Mouse (Mus musculus): ENCODE results near the gene Mum1. TPM values are rescaled to one million over a fixed set of nuclear protein-coding genes. Genes with fewer than 3 reads are reported as not detected.
"Not testable (repeated sequence)": the region's sequence is repeated elsewhere in the genome, so short reads cannot be mapped to it uniquely, and the experiment has no call there.

Gene Mum1
- polyA plus RNA-seq, 1 experiment from 2014 or later, result 128 TPM

DNA sequence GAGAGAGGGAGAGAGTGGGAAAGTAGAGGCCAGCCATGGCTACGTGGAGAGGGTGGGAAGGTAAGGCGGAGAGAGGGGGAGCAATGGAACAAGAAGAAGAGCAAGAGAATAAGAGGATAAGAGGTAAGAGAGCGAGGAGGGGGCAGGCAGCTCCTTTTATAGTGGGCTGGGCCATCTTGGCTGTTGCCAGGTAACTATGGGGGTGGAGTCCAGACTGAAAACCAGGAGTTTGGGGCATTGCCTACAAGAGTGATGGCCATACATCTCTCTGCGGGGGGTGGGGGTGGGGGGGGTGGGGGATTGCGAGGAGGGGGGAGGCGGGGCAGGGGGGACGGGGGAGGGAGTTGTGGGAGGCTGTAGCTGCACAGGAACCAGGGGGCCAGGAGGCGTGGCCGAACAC, 5.6 kb upstream of the Mum1 start:
- WGBS, result 33% methylated on average over 7 of the region's 9 CpGs
- DNase-seq (ENCODE audit: low spot score), result no peak
- no peak overlapping the region for H3K4me3 ChIP-seq
- H3K9me3 ChIP-seq (replicated peaks), result no peaks in the 10 kb centered on the region
- H3K27me3 ChIP-seq (ENCODE audit: low read depth, poor library complexity, severe bottlenecking), result peaks cover 7% of the 10 kb centered on the region; the same call in 1 of the 2 replicates
- H3K36me3 ChIP-seq, result no peaks in the 10 kb centered on the region
- peak overlapping the region; percentile 25; the same call in 1 of the 2 replicates for H3K27ac ChIP-seq
- H3K4me1 ChIP-seq, result peaks cover 26% of the 10 kb centered on the region

DNA sequence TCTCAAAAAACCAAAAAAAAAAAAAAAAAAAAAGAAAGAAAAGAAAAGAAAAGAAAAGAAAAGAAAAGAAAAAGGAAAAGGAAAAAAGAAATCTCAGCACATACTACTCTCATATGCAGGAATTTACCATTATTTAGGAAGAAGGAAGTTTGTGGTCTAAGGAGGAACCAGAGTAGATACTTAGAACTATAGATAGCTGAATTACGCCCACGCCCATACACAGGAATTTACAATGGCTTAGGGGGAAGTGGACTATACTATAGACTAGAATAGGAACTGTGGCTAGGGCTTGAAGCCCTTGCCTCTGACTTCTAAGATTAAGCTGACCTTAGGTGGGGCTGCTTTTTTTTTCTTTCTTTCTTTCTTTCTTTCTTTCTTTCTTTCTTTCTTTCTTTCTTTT, 3.1 kb upstream of the Mum1 start:
- H3K4me1 ChIP-seq, result peaks cover 44% of the 10 kb centered on the region
- not testable (repeated sequence) for H3K9me3 ChIP-seq (replicated peaks)
- WGBS, result 99% methylated on average over 2 of the region's 2 CpGs

DNA sequence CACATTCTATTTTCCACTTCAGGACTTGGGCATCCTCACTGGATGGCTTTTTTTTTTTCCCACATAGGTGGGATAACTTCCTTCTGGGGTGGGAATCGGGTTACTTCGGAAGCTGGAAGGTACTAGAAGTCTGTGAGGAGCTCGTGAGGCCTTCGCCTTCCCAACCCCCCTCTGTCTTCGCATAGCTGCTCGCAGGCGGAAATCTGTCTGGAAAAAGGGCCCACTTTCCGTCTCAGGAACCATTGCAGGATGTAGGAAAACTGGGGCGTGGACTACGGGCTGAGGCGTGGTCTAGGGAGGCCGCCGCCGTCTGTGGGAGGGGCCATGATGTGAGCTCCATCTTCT, 191 bp upstream of the Mum1 start:
- Histone ChIP-seq H3K36me3 (peaks cover 34% of the 10 kb centered on the region), H3K4me3 (peak overlapping the region; percentile 89)
- under 1% methylated on average over 14 of the region's 14 CpGs for WGBS

More for the DNA sequence above, 3.1 kb upstream of the Mum1 start:
- H3K36me3 ChIP-seq; H3K27ac ChIP-seq; H3K27me3 ChIP-seq (ENCODE audit: low read depth, poor library complexity, severe bottlenecking); H3K4me3 ChIP-seq; DNase-seq (ENCODE audit: low spot score): not testable (repeated sequence)

DNA sequence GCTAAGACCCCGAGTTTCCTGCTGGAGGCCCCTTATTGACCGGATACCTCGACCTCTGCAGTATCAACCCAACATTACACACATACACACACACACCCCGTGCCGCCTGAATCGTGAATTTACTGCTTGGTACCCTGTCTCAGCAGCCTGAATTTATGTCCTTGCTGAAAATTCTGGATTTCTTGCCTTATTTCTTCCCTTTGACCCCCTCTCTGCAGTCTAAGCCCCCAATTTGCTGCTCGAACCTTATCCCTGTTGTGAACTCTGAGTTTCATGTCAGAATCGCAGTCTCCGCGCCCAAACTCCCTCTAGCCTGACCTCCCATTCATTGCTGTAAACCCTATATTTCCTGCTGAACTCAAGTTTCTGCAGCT, 919 bp downstream of the Mum1 start:
- H3K27ac ChIP-seq, result peak overlapping the region; percentile 98
- no peak for DNase-seq (ENCODE audit: low spot score)
- H3K36me3 ChIP-seq, result peaks cover 44% of the 10 kb centered on the region
- no peaks in the 10 kb centered on the region for H3K9me3 ChIP-seq (replicated peaks)
- H3K27me3 ChIP-seq (ENCODE audit: low read depth, poor library complexity, severe bottlenecking), result no peaks in the 10 kb centered on the region
- peaks cover 57% of the 10 kb centered on the region for H3K4me1 ChIP-seq
- WGBS, result 17% methylated on average over 10 of the region's 10 CpGs
- peak overlapping the region; percentile 89 for H3K4me3 ChIP-seq

More for the DNA sequence above, 191 bp upstream of the Mum1 start:
- Histone ChIP-seq H3K27ac (peak overlapping the region; percentile 98), H3K27me3 (ENCODE audit: low read depth, poor library complexity, severe bottlenecking) (no peaks in the 10 kb centered on the region), H3K4me1 (peaks cover 56% of the 10 kb centered on the region), H3K9me3 (replicated peaks) (no peaks in the 10 kb centered on the region)
- no peak for DNase-seq (ENCODE audit: low spot score)

DNA sequence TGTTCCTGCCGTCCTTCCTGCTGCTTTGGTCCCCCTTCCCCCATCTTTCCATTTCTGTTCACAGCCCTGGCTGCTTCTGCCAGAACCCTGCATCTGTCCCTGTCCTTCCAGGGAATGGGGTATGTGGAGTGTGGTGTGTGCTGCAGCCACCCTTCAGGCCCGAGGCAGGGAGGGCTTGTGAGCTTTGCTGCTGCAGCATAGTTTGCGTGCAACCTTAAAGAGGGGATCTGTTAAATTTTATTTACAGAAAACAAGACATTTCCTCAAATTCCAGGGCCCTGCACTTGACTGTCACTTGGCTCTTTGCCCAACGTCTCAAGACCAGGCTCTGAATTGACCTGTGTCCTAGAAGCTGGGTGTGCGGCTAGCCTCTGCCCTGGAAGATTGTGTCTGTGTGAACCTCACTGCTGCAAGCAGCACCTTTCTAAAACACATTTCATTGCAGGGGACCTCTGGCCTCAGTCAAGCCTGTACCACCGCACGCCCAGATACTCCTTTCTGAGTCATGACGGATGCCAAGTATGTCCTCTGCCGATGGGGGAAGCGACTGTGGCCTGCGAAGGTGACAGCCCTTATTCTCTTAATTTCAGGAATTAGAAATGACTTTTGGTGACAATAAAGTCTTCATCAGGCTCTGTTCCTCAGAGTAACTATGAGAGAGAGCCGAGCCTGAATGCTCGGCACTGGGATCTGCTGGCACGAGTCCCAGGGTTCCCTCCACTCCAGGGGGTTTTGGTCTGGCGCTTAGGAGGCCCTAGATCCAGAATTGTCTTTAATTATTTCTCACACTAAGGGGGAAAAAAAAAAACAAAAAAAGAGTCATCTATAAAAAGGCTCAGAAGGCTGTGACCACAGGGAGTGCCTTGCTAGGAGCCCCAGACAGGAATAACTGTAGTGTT, 1.9 kb downstream of the Mum1 start:
- Histone ChIP-seq H3K4me3 (peak overlapping the region; percentile 89), H3K9me3 (replicated peaks) (no peaks in the 10 kb centered on the region), H3K36me3 (peaks cover 54% of the 10 kb centered on the region), H3K27ac (peak overlapping the region; percentile 98), H3K27me3 (ENCODE audit: low read depth, poor library complexity, severe bottlenecking) (no peaks in the 10 kb centered on the region), H3K4me1 (peaks cover 67% of the 10 kb centered on the region)
- WGBS, result 81% methylated on average over 15 of the region's 15 CpGs
- no peak for DNase-seq (ENCODE audit: low spot score)

DNA sequence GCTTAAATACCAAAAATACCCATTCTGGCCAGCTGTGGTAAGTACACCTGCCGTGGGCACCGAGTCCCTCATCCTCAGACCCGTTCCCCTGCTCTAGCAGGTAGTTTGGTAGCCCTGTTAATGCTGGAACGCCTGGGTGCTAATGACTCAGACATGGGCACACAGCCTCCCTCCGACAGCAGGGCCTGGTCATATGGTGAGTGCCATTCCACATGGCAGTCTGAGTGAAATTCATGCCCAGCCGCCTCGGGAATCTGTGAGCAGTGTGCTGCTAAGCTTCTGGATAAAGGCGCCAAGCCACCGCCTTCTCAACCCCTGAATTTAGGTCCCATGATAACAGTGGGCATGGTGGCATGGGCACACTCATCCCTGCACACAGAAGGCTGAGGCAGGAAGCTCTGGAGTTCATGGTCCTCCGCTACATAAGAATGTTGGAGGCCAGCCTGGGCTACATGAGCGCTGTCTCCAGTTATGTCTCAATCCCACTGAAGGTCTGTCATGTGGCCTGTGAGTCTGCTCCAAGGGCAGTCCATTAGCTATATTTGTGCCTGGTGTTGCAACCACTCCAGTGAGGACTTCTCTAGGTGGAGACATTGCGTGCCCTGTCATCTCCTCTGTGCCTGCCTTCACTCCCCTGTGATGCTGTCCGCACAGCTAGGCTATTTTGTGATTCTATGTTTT, 10.1 kb downstream of the Mum1 start:
- 95% methylated on average over 13 of the region's 13 CpGs for WGBS
- Histone ChIP-seq H3K36me3 (peaks cover 100% of the 10 kb centered on the region), H3K27ac (no peak overlapping the region), H3K4me3 (no peak overlapping the region), H3K9me3 (replicated peaks) (no peaks in the 10 kb centered on the region), H3K4me1 (peaks cover 22% of the 10 kb centered on the region), H3K27me3 (ENCODE audit: low read depth, poor library complexity, severe bottlenecking) (no peaks in the 10 kb centered on the region)
- no peak for DNase-seq (ENCODE audit: low spot score)

DNA sequence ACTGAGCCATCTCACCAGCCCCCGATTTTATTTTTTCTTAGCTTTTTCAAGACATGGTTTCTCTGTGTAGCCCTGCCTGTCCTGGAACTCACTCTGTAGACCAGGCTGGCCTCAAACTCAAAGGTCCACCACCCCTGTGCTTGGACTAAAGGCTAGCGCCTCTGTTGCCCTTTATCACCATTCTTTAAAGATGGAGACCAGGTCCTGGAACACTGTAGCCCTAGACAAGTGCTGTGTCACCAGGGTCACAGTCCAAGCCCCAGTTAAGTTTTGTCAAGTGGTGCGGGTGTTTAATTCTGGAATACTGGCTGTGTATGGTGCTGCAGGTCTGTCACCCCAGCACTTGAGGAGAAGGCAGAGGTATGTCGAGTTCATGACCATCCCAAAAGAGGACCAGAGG, 10.8 kb downstream of the Mum1 start:
- Histone ChIP-seq H3K27me3 (ENCODE audit: low read depth, poor library complexity, severe bottlenecking) (no peaks in the 10 kb centered on the region), H3K4me1 (peaks cover 17% of the 10 kb centered on the region), H3K9me3 (replicated peaks) (no peaks in the 10 kb centered on the region), H3K4me3 (no peak overlapping the region), H3K36me3 (peaks cover 100% of the 10 kb centered on the region), H3K27ac (no peak overlapping the region)
- DNase-seq (ENCODE audit: low spot score), result no peak
- WGBS, result 91% methylated on average over 4 of the region's 4 CpGs

DNA sequence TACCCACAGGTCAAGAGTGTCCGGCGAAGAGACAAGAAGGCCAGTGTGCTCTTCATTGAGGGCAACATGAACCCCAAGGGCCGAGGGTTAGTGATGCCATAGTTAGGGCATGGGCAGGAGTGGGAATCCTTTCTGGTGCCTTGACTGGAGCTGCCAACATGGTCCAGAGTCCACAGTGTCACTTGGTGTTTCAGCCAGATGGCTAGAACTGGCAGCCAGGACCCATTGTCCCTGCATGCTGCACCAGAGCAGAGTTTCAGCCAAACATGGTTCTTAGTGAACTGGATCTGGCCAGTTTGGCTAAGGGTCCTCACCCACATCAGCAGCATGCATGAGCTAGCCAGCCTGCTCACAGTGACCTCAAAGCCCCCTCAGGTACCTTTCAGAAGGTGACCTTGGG, 12.1 kb downstream of the Mum1 start:
- Histone ChIP-seq H3K4me3 (no peak overlapping the region), H3K4me1 (peaks cover 4% of the 10 kb centered on the region), H3K36me3 (peaks cover 100% of the 10 kb centered on the region), H3K27ac (no peak overlapping the region), H3K9me3 (replicated peaks) (no peaks in the 10 kb centered on the region), H3K27me3 (ENCODE audit: low read depth, poor library complexity, severe bottlenecking) (no peaks in the 10 kb centered on the region)
- 91% methylated on average over 3 of the region's 3 CpGs for WGBS
- no peak for DNase-seq (ENCODE audit: low spot score)

DNA sequence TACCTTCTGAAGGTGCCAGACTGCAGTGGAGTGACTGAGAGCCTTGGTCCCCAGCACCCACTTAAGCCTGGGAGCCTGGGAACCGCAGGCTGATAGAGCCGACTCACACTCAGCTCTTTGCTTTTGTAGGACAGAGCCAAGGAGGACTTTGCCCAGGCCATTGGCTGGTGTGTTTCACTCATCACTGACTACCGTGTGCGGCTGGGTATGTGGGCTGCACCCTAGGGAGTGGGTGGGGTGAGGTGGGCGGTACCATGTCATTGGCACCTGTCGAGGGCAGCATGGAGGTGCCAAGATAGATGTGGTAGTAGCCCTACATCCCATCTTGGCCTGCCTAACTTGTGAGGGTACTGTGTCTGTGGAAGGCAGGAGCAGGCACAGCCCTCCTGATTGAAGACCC, 13.6 kb downstream of the Mum1 start:
- Histone ChIP-seq H3K36me3 (peaks cover 100% of the 10 kb centered on the region), H3K27me3 (ENCODE audit: low read depth, poor library complexity, severe bottlenecking) (no peaks in the 10 kb centered on the region), H3K4me3 (no peak overlapping the region), H3K4me1 (no peaks in the 10 kb centered on the region), H3K9me3 (replicated peaks) (no peaks in the 10 kb centered on the region), H3K27ac (no peak overlapping the region)
- no peak for DNase-seq (ENCODE audit: low spot score)
- WGBS, result 92% methylated on average over 6 of the region's 6 CpGs

DNA sequence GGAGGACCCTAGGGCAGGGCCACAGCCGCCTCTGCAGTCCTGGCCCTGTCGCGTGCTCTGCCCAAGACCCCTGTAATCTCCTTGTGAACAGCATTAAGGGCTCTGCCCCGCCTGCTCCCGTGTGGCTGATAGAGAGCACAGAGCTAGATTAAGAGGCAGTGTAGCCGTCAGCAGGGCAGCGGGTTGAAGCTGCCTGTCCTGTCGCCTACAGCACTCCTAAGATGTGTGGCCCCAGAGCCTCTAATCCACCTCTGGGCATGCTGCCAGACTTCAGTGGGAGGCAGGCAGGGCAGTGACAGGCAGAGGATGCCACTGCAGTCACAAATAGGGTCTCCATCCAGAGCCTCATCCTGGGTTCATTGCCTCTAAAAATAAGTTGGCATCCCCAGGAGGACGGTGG, 15.9 kb downstream of the Mum1 start:
- Histone ChIP-seq H3K36me3 (peaks cover 78% of the 10 kb centered on the region), H3K9me3 (replicated peaks) (no peaks in the 10 kb centered on the region), H3K27me3 (ENCODE audit: low read depth, poor library complexity, severe bottlenecking) (no peaks in the 10 kb centered on the region), H3K27ac (no peak overlapping the region), H3K4me1 (peaks cover 8% of the 10 kb centered on the region; the same call in 1 of the 2 replicates), H3K4me3 (no peak overlapping the region)
- DNase-seq (ENCODE audit: low spot score), result no peak
- 86% methylated on average over 9 of the region's 9 CpGs for WGBS

DNA sequence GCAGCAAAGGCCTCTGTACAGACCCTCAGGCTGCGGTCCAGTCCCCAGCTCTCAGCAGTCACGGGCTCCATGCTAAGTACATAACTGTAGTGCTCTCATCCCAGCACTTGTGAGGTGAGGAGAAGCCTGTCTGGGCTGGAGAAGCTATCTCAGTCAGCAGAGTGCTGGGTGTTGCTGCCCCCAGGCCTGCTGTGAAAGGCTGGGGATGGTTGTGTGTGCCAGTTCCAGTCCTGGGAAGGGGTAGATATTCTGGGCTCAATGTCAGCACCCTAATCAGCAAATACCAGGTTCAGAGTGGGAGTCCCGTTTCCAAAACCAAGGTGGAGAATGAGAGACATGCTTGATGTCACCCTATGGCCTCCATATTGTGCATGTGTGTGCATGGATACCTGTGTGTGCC, 16.4 kb downstream of the Mum1 start:
- no peak overlapping the region for H3K4me3 ChIP-seq
- H3K4me1 ChIP-seq, result peaks cover 8% of the 10 kb centered on the region; the same call in 1 of the 2 replicates
- peaks cover 73% of the 10 kb centered on the region for H3K36me3 ChIP-seq
- no peaks in the 10 kb centered on the region for H3K27me3 ChIP-seq (ENCODE audit: low read depth, poor library complexity, severe bottlenecking)
- no peaks in the 10 kb centered on the region for H3K9me3 ChIP-seq (replicated peaks)
- WGBS, result 89% methylated on average over 3 of the region's 3 CpGs
- DNase-seq (ENCODE audit: low spot score), result no peak
- no peak overlapping the region for H3K27ac ChIP-seq

DNA sequence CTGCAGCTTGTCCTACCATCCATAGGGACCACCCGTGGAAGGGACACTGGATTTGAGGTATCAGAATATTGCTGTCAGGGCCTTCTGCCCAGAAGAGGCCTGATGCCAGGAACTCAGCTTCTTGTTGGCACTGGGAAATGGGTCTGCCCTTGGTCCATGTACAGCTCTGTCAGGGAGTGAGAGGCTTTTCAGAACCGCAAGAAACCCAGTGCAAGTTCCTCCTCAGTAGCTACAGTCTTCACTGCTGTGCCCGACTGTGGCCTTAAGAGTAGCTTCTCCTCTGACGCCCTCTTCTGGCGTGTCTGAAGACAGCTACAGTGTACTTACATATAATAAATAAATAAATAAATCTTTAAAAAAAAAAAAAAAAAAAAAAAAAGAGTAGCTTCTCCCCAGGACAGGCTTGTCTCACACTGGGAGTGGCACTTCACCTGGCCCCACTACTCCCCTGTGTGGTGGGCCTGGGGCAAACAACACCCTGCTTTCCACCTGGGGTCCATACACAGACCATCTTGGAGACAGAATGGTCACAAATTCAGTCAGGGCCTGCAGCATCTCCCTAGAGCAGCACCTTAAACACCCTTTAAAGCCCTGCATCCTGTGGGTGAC, 18.7 kb downstream of the Mum1 start:
- 39% methylated on average over 5 of the region's 5 CpGs for WGBS
- no peaks in the 10 kb centered on the region for H3K27me3 ChIP-seq (ENCODE audit: low read depth, poor library complexity, severe bottlenecking)
- H3K9me3 ChIP-seq (replicated peaks), result no peaks in the 10 kb centered on the region
- H3K27ac ChIP-seq, result no peak overlapping the region
- H3K36me3 ChIP-seq, result peaks cover 50% of the 10 kb centered on the region
- H3K4me1 ChIP-seq, result peaks cover 16% of the 10 kb centered on the region
- H3K4me3 ChIP-seq, result no peak overlapping the region
- DNase-seq (ENCODE audit: low spot score), result no peak

DNA sequence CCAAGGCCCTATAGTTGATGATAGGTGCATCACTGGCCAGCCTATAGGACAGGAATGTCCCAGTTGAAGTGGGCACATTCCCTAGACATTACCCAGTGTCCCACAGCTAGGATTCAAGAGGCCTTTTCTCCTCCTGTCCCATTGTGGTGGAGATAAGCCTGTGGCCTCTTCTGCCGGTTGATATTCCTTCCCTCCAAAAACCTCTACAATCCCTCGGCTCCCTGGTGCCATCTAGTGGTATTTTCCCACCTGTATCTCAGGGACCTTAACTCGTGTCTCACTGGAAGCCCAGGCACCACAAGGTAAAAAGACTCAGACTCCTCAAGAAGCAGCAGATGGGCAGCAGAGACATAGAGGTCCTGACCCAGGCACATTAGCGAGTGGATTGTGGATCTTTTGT, 19.4 kb downstream of the Mum1 start:
- peak; percentile 80 for DNase-seq (ENCODE audit: low spot score)
- H3K27ac ChIP-seq, result peak overlapping the region; percentile 46
- WGBS, result 5% methylated on average over 4 of the region's 4 CpGs

More for the DNA sequence above, 19.4 kb downstream of the Mum1 start:
- H3K27me3 ChIP-seq (ENCODE audit: low read depth, poor library complexity, severe bottlenecking), result no peaks in the 10 kb centered on the region
- no peak overlapping the region for H3K4me3 ChIP-seq
- no peaks in the 10 kb centered on the region for H3K9me3 ChIP-seq (replicated peaks)
- H3K4me1 ChIP-seq, result peaks cover 23% of the 10 kb centered on the region
- peaks cover 43% of the 10 kb centered on the region for H3K36me3 ChIP-seq

Data from limb, embryonic 10.5 days (tissue).